Mouse (Mus musculus) heart, postnatal 0 days (tissue): ENCODE data around the gene Dnah7a. TPM values are rescaled to one million over a fixed set of nuclear protein-coding genes. Genes with fewer than 3 reads are reported as not detected.
"Not testable (repeated sequence)": the region's sequence is repeated elsewhere in the genome, so short reads cannot be mapped to it uniquely, and the experiment has no call there.

Experiments
- ATAC-seq: fragments of 200-750 bp; cut with Nextera tagmentation; 2 replicates; pipeline ENCODE4 v1.8.0; 2017; ENCODE audit warnings: low read depth, moderate number of reproducible peaks, moderate library complexity; ENCODE audit not compliant: insufficient read depth
- DNase-seq: peaks from one replicate; pipeline ENCODE4 v3.0.0-alpha.2; 2016; ENCODE audit warnings: low spot score
- H3K27ac ChIP-seq: fragments of 300-500 bp; sonication (generic); 2 replicates; pipeline ENCODE4 v1.5.1; 2014; ENCODE audit warnings: low read depth, mild to moderate bottlenecking
- H3K27me3 ChIP-seq: fragments of 300-500 bp; sonication (generic); 2 replicates; pipeline ENCODE4 v1.6.1; 2014; ENCODE audit warnings: low read length, mixed read lengths; ENCODE audit not compliant: control insufficient read depth, insufficient read depth
- H3K36me3 ChIP-seq: fragments of 300-500 bp; sonication (generic); replicated peaks from 2 replicates; pipeline ENCODE4 v1.6.1; 2014; ENCODE audit warnings: low read length, mixed read lengths; ENCODE audit not compliant: control insufficient read depth, insufficient read depth
- H3K4me1 ChIP-seq: fragments of 300-500 bp; sonication (generic); 2 replicates; pipeline ENCODE4 v1.6.1; 2014; ENCODE audit warnings: antibody characterized with exemption; ENCODE audit not compliant: control insufficient read depth, insufficient read depth
- H3K4me2 ChIP-seq: fragments of 300-500 bp; sonication (generic); 2 replicates; pipeline ENCODE4 v1.6.1; 2014; ENCODE audit warnings: low read depth, mild to moderate bottlenecking, low read length, moderate library complexity
- H3K4me3 ChIP-seq: fragments of 300-500 bp; sonication (generic); 2 replicates; pipeline ENCODE4 v1.5.1; 2014; ENCODE audit warnings: low read depth, low read length
- H3K9ac ChIP-seq: fragments of 300-500 bp; sonication (generic); replicated peaks from 2 replicates; pipeline ENCODE4 v1.6.1; 2014; ENCODE audit warnings: low read depth, low read length, mixed read lengths
- H3K9me3 ChIP-seq: fragments of 300-500 bp; sonication (generic); replicated peaks from 2 replicates; pipeline ENCODE4 v1.6.1; 2016; ENCODE audit warnings: low read length; ENCODE audit not compliant: control insufficient read depth
- CTCF ChIP-seq: IDR thresholded peaks from 2 replicates; pipeline ENCODE4 v1.5.1; 2016; ENCODE audit warnings: antibody characterized with exemption, control low read depth, low read depth
- EP300 ChIP-seq: IDR thresholded peaks from 2 replicates; pipeline ENCODE4 v1.6.1; 2016; ENCODE audit warnings: antibody characterized with exemption, low read depth
- WGBS: fragments of 180-500 bp; shearing (Covaris S2); extraction: QIAGEN DNeasy Blood & Tissue Kit; methylation state at CpG from one replicate; pipeline ENCODE4 v1.1.7; 2014; 5-methylcytosine and 5-hydroxymethylcytosine counted together
- microRNA-seq: library from miRNA; unstranded; fragments of <30 nt; microRNA quantifications from one replicate; pipeline ENCODE4, GENCODE M21; 2016
- polyA plus RNA-seq: library from polyadenylated mRNA; unstranded; fragments of >200 nt; fragmentation: Nextera tagmentation; extraction: Ambion mirVana; gene quantifications from 2 replicates; pipeline ENCODE4 v1.2.1, GENCODE M21; 2015
- total RNA-seq: library from RNA; depleted of rRNA; stranded (reverse); fragments of >200 nt; gene quantifications from 2 replicates; pipeline ENCODE4 v1.2.3, GENCODE M21; 2014; ENCODE audit warnings: low replicate concordance; rRNA removed

Gene Dnah7a
- total and polyA plus RNA-seq, 2 experiments from 2014 or later: 0.07 TPM; not detected in 1

GRCm38 (mm10) chr1:53377731-53378130, 328.9 kb downstream of the Dnah7a start:
- H3K36me3 ChIP-seq: no peaks in the 10 kb centered on the region
- TF ChIP-seq CTCF (no peak), EP300 (no peak)
- no peak for DNase-seq
- no peak for ATAC-seq
- no peak overlapping the region for H3K4me3 ChIP-seq
- no peaks in the 10 kb centered on the region for H3K9me3 ChIP-seq
- no peaks in the 10 kb centered on the region for H3K4me1 ChIP-seq
- H3K27ac ChIP-seq: no peak overlapping the region
- H3K9ac ChIP-seq: no peak overlapping the region
- H3K4me2 ChIP-seq: no peak overlapping the region
- H3K27me3 ChIP-seq: no peaks in the 10 kb centered on the region
- WGBS: 75% methylated on average over 3 of the region's 3 CpGs

GRCm38 (mm10) chr1:53375965-53376364, 330.6 kb downstream of the Dnah7a start:
- ATAC-seq, H3K9me3 ChIP-seq, H3K27me3 ChIP-seq, H3K36me3 ChIP-seq, DNase-seq, H3K27ac ChIP-seq, H3K4me1 ChIP-seq, H3K4me2 ChIP-seq, H3K9ac ChIP-seq, H3K4me3 ChIP-seq: not testable (repeated sequence)
- WGBS: 90% methylated on average over 2 of the region's 2 CpGs

- no peaks in the 10 kb centered on the region for H3K36me3 ChIP-seq
- H3K9me3 ChIP-seq: no peaks in the 10 kb centered on the region
- no peaks in the 10 kb centered on the region for H3K27me3 ChIP-seq
- H3K4me3 ChIP-seq: no peak overlapping the region
- no peaks in the 10 kb centered on the region for H3K4me1 ChIP-seq
- H3K4me2 ChIP-seq: no peak overlapping the region
- no peak overlapping the region for H3K9ac ChIP-seq
- no peak overlapping the region for H3K27ac ChIP-seq
- DNase-seq (no peak), ATAC-seq (no peak)
- TF ChIP-seq CTCF (no peak), EP300 (no peak)
Measured at GRCm38 (mm10) chr1:53358988-53359387, 347.6 kb downstream of the Dnah7a start.

- DNase-seq (peak; percentile 97), ATAC-seq (peak; percentile 100)
- peaks cover 8% of the 10 kb centered on the region for H3K36me3 ChIP-seq
- H3K9me3 ChIP-seq: no peaks in the 10 kb centered on the region
- H3K4me1 ChIP-seq: peaks cover 7% of the 10 kb centered on the region; the same call in 1 of the 2 replicates
- H3K9ac ChIP-seq: peak within 1 kb of the TSS; percentile 90
- H3K4me2 ChIP-seq: peak within 1 kb of the TSS; percentile 70
- peak within 1 kb of the TSS; percentile 84 for H3K27ac ChIP-seq
- peak; percentile 61 for TF ChIP-seq CTCF
- TF ChIP-seq EP300: no peak
- under 1% methylated on average over 44 of the region's 44 CpGs for WGBS
- peak within 1 kb of the TSS; percentile 98 for H3K4me3 ChIP-seq
- H3K27me3 ChIP-seq: no peaks in the 10 kb centered on the region
Measured at GRCm38 (mm10) chr1:53352327-53353261, 354.0 kb downstream of the Dnah7a start, which contains the start of the genes Asdurf, Gm28551 and Asnsd1. Gene Asdurf (minus strand): TSS chr1:53352619. Gene Gm28551 (minus strand): TSS chr1:53352667. Gene Asnsd1 (minus strand): TSS chr1:53352752.

Small RNAs within 50 kb of the gene (microRNA-seq; reads per million reads assigned to microRNA genes)
- gene Gm25240: not detected

Other genes starting within 250 kb of the Dnah7a start
- gene Stk17b, start 78.4 kb upstream of the Dnah7a start, total RNA-seq: 21.4 and 33.6 TPM in 2 replicates
- gene Stk17b, start 78.4 kb upstream of the Dnah7a start, polyA plus RNA-seq: 9.7 and 10.2 TPM in 2 replicates